Mouse (Mus musculus) CH12.LX (cell line): ENCODE measurements around the gene Krt71. TPM values are rescaled to one million over a fixed set of nuclear protein-coding genes. Genes with fewer than 3 reads are reported as not detected.

ENCODE experiments used
- DNase-seq: peaks from one replicate; pipeline ENCODE4 v3.0.0-alpha.2; 2013; ENCODE audit errors: extremely low read depth
- H3K27ac ChIP-seq: 2 replicates; pipeline ENCODE4 v1.5.1; 2012; ENCODE audit warnings: low read depth, mild to moderate bottlenecking, control low read depth, moderate library complexity; ENCODE audit not compliant: insufficient read depth
- H3K27me3 ChIP-seq: replicated peaks from 2 replicates; pipeline ENCODE3; 2012; ENCODE audit warnings: inconsistent platforms
- H3K36me3 ChIP-seq, 2 experiments: replicated peaks in 1 of 2; 2 replicates each; pipeline versions ENCODE3 to v1.6.1; 2012; ENCODE audit warnings: inconsistent platforms in 1 of 2, low read length in 1 of 2, mild to moderate bottlenecking in 1 of 2, mixed read lengths in 1 of 2, moderate library complexity in 1 of 2; ENCODE audit not compliant: control insufficient read depth in 1 of 2, insufficient read depth in 1 of 2
- H3K4me1 ChIP-seq, 2 experiments: 2 replicates each; pipeline ENCODE4 v1.6.1; 2012; ENCODE audit warnings: inconsistent platforms in 1 of 2, moderate library complexity in 1 of 2; ENCODE audit not compliant: insufficient read depth in 2 of 2, control insufficient read depth in 1 of 2
- H3K4me2 ChIP-seq: 2 replicates; pipeline ENCODE4 v1.6.1; 2012; ENCODE audit warnings: low read depth, mild to moderate bottlenecking, control low read depth; ENCODE audit not compliant: poor library complexity, insufficient read depth, severe bottlenecking
- H3K4me3 ChIP-seq, 3 experiments: fragments of 150-350 bp in 1 of 3; sonication (generic) in 1 of 3; replicated peaks in 1 of 3; 2 replicates each; pipeline versions ENCODE3 to v1.5.1; 2011 to 2012; ENCODE audit warnings: low read depth in 2 of 3, low read length in 2 of 3, mild to moderate bottlenecking in 2 of 3, moderate library complexity in 2 of 3, control low read depth in 1 of 3, improper control_type of control experiment in 1 of 3, inconsistent platforms in 1 of 3, mixed read lengths in 1 of 3; ENCODE audit not compliant: poor library complexity in 1 of 3
- H3K79me2 ChIP-seq: replicated peaks from 2 replicates; pipeline ENCODE4 v1.6.1; 2012; ENCODE audit warnings: mild to moderate bottlenecking, moderate library complexity; ENCODE audit not compliant: control insufficient read depth, poor library complexity, insufficient read depth, severe bottlenecking; ENCODE audit errors: extremely low read depth
- H3K9ac ChIP-seq: 2 replicates; pipeline ENCODE4 v1.6.1; 2012; ENCODE audit warnings: low read depth, mild to moderate bottlenecking, control low read depth, moderate library complexity; ENCODE audit not compliant: insufficient read depth
- H3K9me3 ChIP-seq: replicated peaks from 2 replicates; pipeline ENCODE3; 2012; ENCODE audit warnings: low read length, inconsistent platforms, mixed read lengths
- CHD1 ChIP-seq: IDR thresholded peaks from 2 replicates; pipeline ENCODE4 v1.6.1; 2012; ENCODE audit warnings: low read depth, low read length, improper control_type of control experiment, inconsistent platforms
- CHD2 ChIP-seq: IDR thresholded peaks from 2 replicates; pipeline ENCODE4 v1.6.1; 2011; ENCODE audit warnings: low read length, improper control_type of control experiment
- CTCF ChIP-seq, 2 experiments: IDR thresholded peaks in 1 of 2; conservative IDR thresholded peaks in 1 of 2; 2 replicates each; pipeline ENCODE4 v1.5.1; 2011 to 2012; ENCODE audit warnings: low read depth in 2 of 2, low read length in 2 of 2, improper control_type of control experiment in 1 of 2, inconsistent platforms in 1 of 2, mild to moderate bottlenecking in 1 of 2, moderate library complexity in 1 of 2
- ELF1 ChIP-seq: IDR thresholded peaks from 2 replicates; pipeline ENCODE4 v1.6.1; 2014; ENCODE audit warnings: low read depth, mild to moderate bottlenecking, inconsistent platforms, low read length, improper control_type of control experiment
- EP300 ChIP-seq: IDR thresholded peaks from 2 replicates; pipeline ENCODE4 v1.6.1; 2011; ENCODE audit warnings: low read length, improper control_type of control experiment
- IRF4 ChIP-seq: IDR thresholded peaks from 2 replicates; pipeline ENCODE4 v1.6.1; 2014; ENCODE audit warnings: low read depth, mild to moderate bottlenecking, inconsistent platforms, low read length, improper control_type of control experiment
- JUN ChIP-seq: IDR thresholded peaks from 2 replicates; pipeline ENCODE4 v1.6.1; 2011; ENCODE audit warnings: low read depth, mild to moderate bottlenecking, low read length, improper control_type of control experiment, moderate library complexity; ENCODE audit not compliant: insufficient read depth
- KAT2A ChIP-seq: IDR thresholded peaks from 2 replicates; pipeline ENCODE4 v1.6.1; 2012; ENCODE audit warnings: low read length, improper control_type of control experiment, inconsistent platforms; ENCODE audit not compliant: insufficient replicate concordance
- MAFK ChIP-seq: IDR thresholded peaks from 2 replicates; pipeline ENCODE4 v1.6.1; 2011; ENCODE audit warnings: low read length, improper control_type of control experiment; ENCODE audit not compliant: insufficient replicate concordance
- MAZ ChIP-seq: IDR thresholded peaks from 2 replicates; pipeline ENCODE4 v1.6.1; 2012; ENCODE audit warnings: low read depth, mild to moderate bottlenecking, inconsistent platforms, low read length, improper control_type of control experiment, moderate library complexity
- MXI1 ChIP-seq: IDR thresholded peaks from 2 replicates; pipeline ENCODE4 v1.6.1; 2011; ENCODE audit warnings: mild to moderate bottlenecking, low read depth, low read length, improper control_type of control experiment
- NRF1 ChIP-seq: IDR thresholded peaks from 2 replicates; pipeline ENCODE4 v1.6.1; 2014; ENCODE audit warnings: low read depth, mild to moderate bottlenecking, inconsistent platforms, low read length, improper control_type of control experiment, moderate library complexity
- PAX5 ChIP-seq: IDR thresholded peaks from 2 replicates; pipeline ENCODE4 v1.6.1; 2012; ENCODE audit warnings: low read length, inconsistent platforms, mixed read lengths
- POLR2A ChIP-seq: IDR thresholded peaks from 2 replicates; pipeline ENCODE4 v1.6.1; 2011; ENCODE audit warnings: low read depth, mild to moderate bottlenecking, improper control_type of control experiment, low read length
- POLR2AphosphoS2 ChIP-seq: IDR thresholded peaks from 2 replicates; pipeline ENCODE4 v1.6.1; 2011; ENCODE audit warnings: low read depth, low read length, improper control_type of control experiment
- RCOR1 ChIP-seq: conservative IDR thresholded peaks from 2 replicates; pipeline ENCODE4 v1.6.1; 2012; ENCODE audit warnings: low read depth, mild to moderate bottlenecking, inconsistent platforms, low read length, improper control_type of control experiment
- SMC3 ChIP-seq: IDR thresholded peaks from 2 replicates; pipeline ENCODE4 v1.6.1; 2011; ENCODE audit warnings: low read depth, low read length, improper control_type of control experiment
- UBTF ChIP-seq: IDR thresholded peaks from 2 replicates; pipeline ENCODE4 v1.6.1; 2012; ENCODE audit warnings: low read depth, mild to moderate bottlenecking, inconsistent platforms, low read length, improper control_type of control experiment, moderate library complexity
- USF2 ChIP-seq: conservative IDR thresholded peaks from 2 replicates; pipeline ENCODE4 v1.6.1; 2011; ENCODE audit warnings: low read depth, low read length, improper control_type of control experiment
- ZMIZ1 ChIP-seq: IDR thresholded peaks from 2 replicates; pipeline ENCODE4 v1.6.1; 2012; ENCODE audit warnings: low read depth, mild to moderate bottlenecking, inconsistent platforms, low read length, improper control_type of control experiment
- dilution Hi-C: fragments of 300-500 bp; cut with MboI; formaldehyde crosslinking; loops from 2 replicates; pipeline ENCODE4 v1.14.3; 2020; ENCODE audit warnings: low sequenced_read_pairs; ENCODE audit not compliant: extremely low pct_unique_long_range_greater_than_20kb, extremely low pct_ligation_motif_present
- in situ Hi-C: fragments of 300-500 bp; cut with MboI; formaldehyde crosslinking; loops from 3 replicates; pipeline ENCODE4 v1.14.3; 2019; ENCODE audit warnings: low sequenced_read_pairs, low pct_ligation_motif_present, low pct_unique_long_range_greater_than_20kb, mixed read lengths
- polyA plus RNA-seq: library from polyadenylated mRNA; unstranded; fragments of >175 nt; gene quantifications from 2 replicates; pipeline ENCODE4 v1.2.1, GENCODE M21; 2012; ENCODE audit warnings: low read depth; ENCODE audit not compliant: insufficient read length
- total RNA-seq, 2 experiments: library from RNA; depleted of rRNA; stranded (reverse); fragments of 300-350 nt in 1 of 2; fragments of >200 nt in 1 of 2; gene quantifications; 2 replicates each; pipeline ENCODE4 v1.2.3; 2012 to 2014

Krt71 gene
- total and polyA plus RNA-seq, 3 experiments: not detected

- Histone ChIP-seq H3K27ac (no peak overlapping the region), H3K27me3 (peaks cover 90% of the 10 kb centered on the region), H3K4me3 (no peak overlapping the region), H3K9me3 (no peaks in the 10 kb centered on the region), H3K4me2 (no peak overlapping the region), H3K36me3 (no peaks in the 10 kb centered on the region), H3K79me2 (no peaks in the 10 kb centered on the region), H3K9ac (no peak overlapping the region), H3K4me1 (no peaks in the 10 kb centered on the region)
- DNase-seq: no peak
- in situ Hi-C loops (no loop called here), dilution Hi-C loops (no loop called here)
- TF ChIP-seq CHD1 (no peak), RCOR1 (no peak), ELF1 (no peak), IRF4 (no peak), UBTF (no peak), MXI1 (no peak), CTCF (conservative IDR thresholded peaks at IDR 0.05 in 1 of 2, IDR thresholded peaks at IDR 0.05 in 1 of 2; ENCODE audit: low read depth in 2 of 2, low read length in 2 of 2) (no peak), POLR2A (no peak), MAZ (no peak), JUN (no peak), PAX5 (no peak), CHD2 (no peak), NRF1 (no peak), SMC3 (no peak)
Observed at GRCm38 (mm10) chr15:101713731-101714130, 29.2 kb downstream of the Krt71 start.

GRCm38 (mm10) chr15:101712720-101713119 is 30.2 kb downstream of the Krt71 start, which contains the start of gene Krt5:
TSS of gene Krt5 (minus strand) at chr15:101712898.
- no peak within 1 kb of the TSS for H3K9ac ChIP-seq
- H3K79me2 ChIP-seq: no peaks in the 10 kb centered on the region
- no peaks in the 10 kb centered on the region for H3K36me3 ChIP-seq
- H3K9me3 ChIP-seq: no peaks in the 10 kb centered on the region
- H3K4me3 ChIP-seq: no peak within 1 kb of the TSS
- no peak within 1 kb of the TSS for H3K4me2 ChIP-seq
- no peak within 1 kb of the TSS for H3K27ac ChIP-seq
- TF ChIP-seq MAFK (no peak), USF2 (no peak), CHD2 (no peak), ZMIZ1 (no peak), NRF1 (no peak), POLR2AphosphoS2 (no peak), UBTF (no peak), KAT2A (no peak), RCOR1 (no peak), MXI1 (no peak), EP300 (no peak)
- DNase-seq: no peak
- H3K27me3 ChIP-seq: peaks cover 90% of the 10 kb centered on the region
- dilution Hi-C loops: no loop called here
- in situ Hi-C loops: no loop called here
- 0 out of 4 replicates have a peak, but pooled peaks cover 0 to 4% of the 10 kb centered on the region in 2 experiments for H3K4me1 ChIP-seq
